Mouse (Mus musculus) MEL (cell line): ENCODE measurements around the gene Tub. TPM values are rescaled to one million over a fixed set of nuclear protein-coding genes. Genes with fewer than 3 reads are reported as not detected.

Experiments used
- DNase-seq: peaks from one replicate; pipeline ENCODE4 v3.0.0; 2011; ENCODE audit warnings: low read depth, low spot score
- H3K27ac ChIP-seq: 2 replicates; pipeline ENCODE4 v1.5.1; 2012; ENCODE audit warnings: low read depth, mild to moderate bottlenecking, control low read depth, low read length, moderate library complexity; ENCODE audit not compliant: control insufficient read depth
- H3K27me3 ChIP-seq, 2 experiments: fragments of 150-350 bp in 1 of 2; sonication (generic) in 1 of 2; 2 replicates each; pipeline ENCODE4 v1.6.1; 2012; ENCODE audit warnings: low read length in 2 of 2, mild to moderate bottlenecking in 2 of 2, improper control_type of control experiment in 1 of 2, moderate library complexity in 1 of 2; ENCODE audit not compliant: insufficient read depth in 2 of 2, control insufficient read depth in 1 of 2
- H3K36me3 ChIP-seq, 2 experiments: 2 replicates each; pipeline ENCODE4 v1.6.1; 2012 to 2014; ENCODE audit warnings: low read length in 2 of 2, improper control_type of control experiment in 1 of 2, inconsistent platforms in 1 of 2, mild to moderate bottlenecking in 1 of 2; ENCODE audit not compliant: insufficient read depth in 2 of 2, control insufficient read depth in 1 of 2
- H3K4me1 ChIP-seq, 2 experiments: fragments of 150-350 bp in 1 of 2; sonication (generic) in 1 of 2; 2 replicates each; pipeline ENCODE4 v1.6.1; 2012; ENCODE audit warnings: low read length in 2 of 2, improper control_type of control experiment in 1 of 2, mild to moderate bottlenecking in 1 of 2; ENCODE audit not compliant: insufficient read depth in 2 of 2, control insufficient read depth in 1 of 2
- H3K4me3 ChIP-seq, 2 experiments: fragments of 150-350 bp in 1 of 2; sonication (generic) in 1 of 2; 2 replicates each; pipeline ENCODE4 v1.5.1; 2012; ENCODE audit warnings: low read depth in 2 of 2, low read length in 2 of 2, mild to moderate bottlenecking in 2 of 2, moderate library complexity in 2 of 2, control low read depth in 1 of 2, improper control_type of control experiment in 1 of 2; ENCODE audit not compliant: control insufficient read depth in 1 of 2, insufficient read depth in 1 of 2
- H3K79me2 ChIP-seq: 2 replicates; pipeline ENCODE4 v1.6.1; 2012; ENCODE audit warnings: mild to moderate bottlenecking, low read length, moderate library complexity; ENCODE audit not compliant: control insufficient read depth, poor library complexity, insufficient read depth
- H3K9ac ChIP-seq: 2 replicates; pipeline ENCODE4 v1.6.1; 2012; ENCODE audit warnings: low read depth, mild to moderate bottlenecking, control low read depth, low read length, moderate library complexity; ENCODE audit not compliant: control insufficient read depth, poor library complexity, severe bottlenecking
- H3K9me3 ChIP-seq: fragments of 150-350 bp; sonication (generic); replicated peaks from 2 replicates; pipeline ENCODE4 v1.6.1; 2012; ENCODE audit warnings: mild to moderate bottlenecking, low read length, improper control_type of control experiment, moderate library complexity; ENCODE audit not compliant: insufficient read depth
- BHLHE40 ChIP-seq: IDR thresholded peaks from 2 replicates; pipeline ENCODE4 v1.6.1; 2012; ENCODE audit warnings: low read depth, mild to moderate bottlenecking, inconsistent platforms, low read length, improper control_type of control experiment, borderline replicate concordance
- ELF1 ChIP-seq: IDR thresholded peaks from 2 replicates; pipeline ENCODE4 v1.6.1; 2014; ENCODE audit warnings: low read depth, mild to moderate bottlenecking, inconsistent platforms, low read length, improper control_type of control experiment, moderate library complexity
- EP300 ChIP-seq, 2 experiments: IDR thresholded peaks; 2 replicates each; pipeline ENCODE4 v1.6.1; 2011; ENCODE audit warnings: improper control_type of control experiment in 2 of 2, low read length in 2 of 2, low read depth in 1 of 2, mild to moderate bottlenecking in 1 of 2
- ETS1 ChIP-seq: IDR thresholded peaks from 2 replicates; pipeline ENCODE4 v1.6.1; 2012; ENCODE audit warnings: low read depth, mild to moderate bottlenecking, inconsistent platforms, low read length, improper control_type of control experiment, moderate library complexity
- GATA1 ChIP-seq: IDR thresholded peaks from 2 replicates; pipeline ENCODE4 v1.6.1; 2011; ENCODE audit warnings: low read depth, low read length, improper control_type of control experiment
- KAT2A ChIP-seq: conservative IDR thresholded peaks from 2 replicates; pipeline ENCODE4 v1.6.1; 2012; ENCODE audit warnings: low read depth, low read length, improper control_type of control experiment, inconsistent platforms
- MAX ChIP-seq: IDR thresholded peaks from 2 replicates; pipeline ENCODE4 v1.6.1; 2011; ENCODE audit warnings: low read length, improper control_type of control experiment
- MXI1 ChIP-seq: IDR thresholded peaks from 2 replicates; pipeline ENCODE4 v1.6.1; 2011; ENCODE audit warnings: mild to moderate bottlenecking, low read depth, low read length, improper control_type of control experiment
- MYC ChIP-seq: IDR thresholded peaks from 2 replicates; pipeline ENCODE4 v1.6.1; 2011; ENCODE audit warnings: low read depth, mild to moderate bottlenecking, low read length, improper control_type of control experiment, moderate library complexity
- NRF1 ChIP-seq: IDR thresholded peaks from 2 replicates; pipeline ENCODE4 v1.6.1; 2014; ENCODE audit warnings: low read depth, mild to moderate bottlenecking, inconsistent platforms, low read length, improper control_type of control experiment, moderate library complexity; ENCODE audit not compliant: poor library complexity, insufficient read depth, severe bottlenecking
- POLR2AphosphoS2 ChIP-seq: IDR thresholded peaks from 2 replicates; pipeline ENCODE4 v1.6.1; 2011; ENCODE audit warnings: low read length, improper control_type of control experiment
- POLR2AphosphoS5 ChIP-seq: IDR thresholded peaks from 2 replicates; pipeline ENCODE4 v1.6.1; 2012; ENCODE audit warnings: low read depth, borderline replicate concordance, mild to moderate bottlenecking, inconsistent platforms, low read length, moderate library complexity, mixed read lengths
- SMC3 ChIP-seq: IDR thresholded peaks from 2 replicates; pipeline ENCODE4 v1.6.1; 2011; ENCODE audit warnings: low read depth, low read length, improper control_type of control experiment
- TAL1 ChIP-seq: IDR thresholded peaks from 2 replicates; pipeline ENCODE4 v1.6.1; 2012; ENCODE audit warnings: mild to moderate bottlenecking, inconsistent platforms, low read length, moderate library complexity, mixed read lengths
- TCF12 ChIP-seq: IDR thresholded peaks from 2 replicates; pipeline ENCODE4 v1.6.1; 2014; ENCODE audit warnings: low read depth, mild to moderate bottlenecking, inconsistent platforms, low read length, improper control_type of control experiment, moderate library complexity
- USF1 ChIP-seq: IDR thresholded peaks from 2 replicates; pipeline ENCODE4 v1.6.1; 2014; ENCODE audit warnings: low read depth, mild to moderate bottlenecking, inconsistent platforms, low read length, improper control_type of control experiment, moderate library complexity
- USF2 ChIP-seq, 2 experiments: IDR thresholded peaks; 2 replicates each; pipeline ENCODE4 v1.6.1; 2011 to 2012; ENCODE audit warnings: improper control_type of control experiment in 2 of 2, low read length in 2 of 2, borderline replicate concordance in 1 of 2, inconsistent platforms in 1 of 2, low read depth in 1 of 2, mild to moderate bottlenecking in 1 of 2; ENCODE audit not compliant: insufficient read depth in 1 of 2
- ZKSCAN1 ChIP-seq: IDR thresholded peaks from 2 replicates; pipeline ENCODE4 v1.6.1; 2012; ENCODE audit warnings: low read depth, mild to moderate bottlenecking, inconsistent platforms, low read length, improper control_type of control experiment, moderate library complexity
- ZNF384 ChIP-seq: IDR thresholded peaks from 2 replicates; pipeline ENCODE4 v1.6.1; 2012; ENCODE audit warnings: low read depth, mild to moderate bottlenecking, inconsistent platforms, low read length, improper control_type of control experiment
- polyA plus RNA-seq, 2 experiments: library from polyadenylated mRNA; stranded (reverse) in 1 of 2; unstranded in 1 of 2; fragments of >175 nt in 1 of 2; fragments of >200 nt in 1 of 2; gene quantifications; 2 replicates each; pipeline versions ENCODE4 v1.2.1 to v1.2.4; 2012; ENCODE audit warnings: low replicate concordance in 2 of 2, low read depth in 1 of 2; ENCODE audit not compliant: insufficient read length in 2 of 2, insufficient read depth in 1 of 2, missing spikeins in 1 of 2
- total RNA-seq: library from RNA; depleted of rRNA; stranded (reverse); fragments of 300-350 nt; gene quantifications from 2 replicates; pipeline ENCODE4 v1.2.3, GENCODE M21; 2012

Gene Tub
- total and polyA plus RNA-seq, 3 experiments: not detected

- no peaks in the 10 kb centered on the region for H3K79me2 ChIP-seq
- no peak for TF ChIP-seq MXI1
- TF ChIP-seq USF2 (IDR thresholded peaks at IDR 0.05; ENCODE audit: borderline replicate concordance in 1 of 2, insufficient read depth in 1 of 2, low read depth in 1 of 2, low read length in 2 of 2): no peak
- TF ChIP-seq ELF1: no peak
- no peak for TF ChIP-seq EP300 (IDR thresholded peaks at IDR 0.05; ENCODE audit: low read depth in 1 of 2, low read length in 2 of 2)
- no peak for TF ChIP-seq GATA1
- TF ChIP-seq, all 39 proteins: peak for 0
- no peaks in the 10 kb centered on the region for H3K4me1 ChIP-seq
- H3K9me3 ChIP-seq: no peaks in the 10 kb centered on the region
- H3K4me3 ChIP-seq: no peak overlapping the region
- H3K27me3 ChIP-seq: no peaks in the 10 kb centered on the region
- no peak for DNase-seq
- no peaks in the 10 kb centered on the region for H3K36me3 ChIP-seq
- no peak overlapping the region for H3K27ac ChIP-seq
- no peak overlapping the region for H3K9ac ChIP-seq
Measured at GRCm38 (mm10) chr7:109045876-109046275, 95.7 kb downstream of the Tub start.

GRCm38 (mm10) chr7:109050831-109051230 is 100.7 kb downstream of the Tub start:
- Histone ChIP-seq H3K9ac (no peak overlapping the region), H3K9me3 (no peaks in the 10 kb centered on the region), H3K4me3 (no peak overlapping the region), H3K4me1 (no peaks in the 10 kb centered on the region), H3K27me3 (no peaks in the 10 kb centered on the region; a peak in 1 of 4 replicates), H3K27ac (no peak overlapping the region), H3K36me3 (no peaks in the 10 kb centered on the region), H3K79me2 (no peaks in the 10 kb centered on the region)
- no peak for DNase-seq
- no peak for TF ChIP-seq MAX
- no peak for TF ChIP-seq MYC
- no peak for TF ChIP-seq GATA1

GRCm38 (mm10) chr7:109059536-109059935 is 109.4 kb downstream of the Tub start:
- Histone ChIP-seq H3K36me3 (peaks cover 0 to 4% of the 10 kb centered on the region in 2 experiments; a peak in 1 of 4 replicates), H3K9me3 (no peaks in the 10 kb centered on the region), H3K9ac (no peak overlapping the region), H3K4me3 (peak overlapping the region in 1 of 2 experiments; percentile 4; a peak in 1 of 4 replicates), H3K79me2 (no peaks in the 10 kb centered on the region), H3K27ac (peak overlapping the region; percentile 82), H3K27me3 (peaks cover 0 to 4% of the 10 kb centered on the region in 2 experiments; a peak in 2 of 4 replicates), H3K4me1 (peaks cover 2 to 3% of the 10 kb centered on the region in 2 experiments; a peak in 2 of 4 replicates)
- DNase-seq: peak; percentile 53
- TF ChIP-seq TCF12: peak; percentile 69; the same call in 1 of the 2 replicates
- TF ChIP-seq ETS1: peak; percentile 83; the same call in 1 of the 2 replicates
- TF ChIP-seq USF1: peak; percentile 5; the same call in 1 of the 2 replicates
- no peak for TF ChIP-seq MAX
- TF ChIP-seq ZNF384: no peak
- TF ChIP-seq EP300 (IDR thresholded peaks at IDR 0.05; ENCODE audit: low read depth in 1 of 2, low read length in 2 of 2): peak in 1 of 2 experiments; percentile 72; a peak in 1 of 4 replicates
- TF ChIP-seq POLR2AphosphoS2: peak; percentile 63; the same call in 1 of the 2 replicates
- no peak for TF ChIP-seq ZKSCAN1
- TF ChIP-seq KAT2A: peak; percentile 48; the same call in 1 of the 2 replicates
- TF ChIP-seq SMC3: no peak
- TF ChIP-seq NRF1: no peak
- TF ChIP-seq TAL1: no peak
- no peak for TF ChIP-seq BHLHE40
- TF ChIP-seq POLR2AphosphoS5: no peak
